Comparison of ENCODE assay signal across 17 mouse cellular contexts in the genomic region with DNA sequence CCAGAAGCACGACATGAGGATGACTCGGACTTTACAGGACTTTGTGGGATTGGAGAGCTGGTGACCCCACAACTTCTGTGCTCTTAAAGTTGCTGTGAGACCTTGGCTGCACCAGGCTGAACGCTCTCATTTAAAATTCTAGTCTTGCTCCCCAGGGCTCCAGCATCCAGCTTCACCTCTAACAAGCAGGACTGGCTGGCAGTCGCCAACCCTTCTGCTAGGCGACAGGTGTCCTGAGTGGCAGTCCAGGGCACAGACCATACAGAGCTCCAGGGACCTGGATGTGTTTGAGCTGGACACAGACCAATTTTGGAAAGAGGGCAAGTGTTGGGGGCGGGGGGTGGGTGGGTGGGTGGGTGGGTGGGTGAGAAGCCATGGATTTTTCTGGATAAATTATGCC. TPM values are rescaled to one million over a fixed set of nuclear protein-coding genes. Genes with fewer than 3 reads are reported as not detected.
"Had no signal": no experiment of that assay in that cellular context is flagged by ENCODE, and none has a peak within 500 bp of the region (broad histone marks: within the 10 kb centered on the region; RNA-seq: fewer than 3 reads in every experiment).

No protein-coding gene starts in this region.

- H3K27ac ChIP-seq: liver, embryonic 15.5 days; stomach, postnatal 0 days had no signal

- H3K9ac ChIP-seq: liver, embryonic 15.5 days had no signal

- ATAC-seq: lung, postnatal 0 days had no signal

- DNase-seq: kidney, adult 18-20 months; kidney, postnatal 10 days; lung, adult 2 months; lung, postnatal 36 days; thymus, adult 2 months; thymus, postnatal 25 days had no signal

- H3K9me3 ChIP-seq: limb, embryonic 10.5 days; liver, embryonic 15.5 days had no signal

RNA-seq across cellular contexts. Expression of a gene that starts 19.0 kb away (rescaled TPM):
- total RNA-seq: monocyte, adult 5-6 weeks had no signal

RNA-seq across cellular contexts. Expression of a gene that starts 46.3 kb away (rescaled TPM):
- total RNA-seq: layer of hippocampus, adult 8-10 months; layer of hippocampus, postnatal 25 days; megakaryocyte progenitor cell, adult 5-6 weeks; monocyte, adult 5-6 weeks had no signal
- polyA plus RNA-seq: kidney, embryonic 14.5 days; limb, embryonic 10.5 days; liver, embryonic 11.5 days; liver, embryonic 15.5 days; lung, adult 2 months; lung, postnatal 0 days; stomach, postnatal 0 days; urinary bladder, adult 2 months had no signal
